Mouse (Mus musculus) embryo, embryonic 9.5 days (tissue): ENCODE results near the gene Coro6.

ENCODE experiments used
- DNase-seq: peaks from one replicate; pipeline ENCODE4 v3.0.0-alpha.2; 2017; ENCODE audit errors: extremely low spot score

The Coro6 gene

DNA sequence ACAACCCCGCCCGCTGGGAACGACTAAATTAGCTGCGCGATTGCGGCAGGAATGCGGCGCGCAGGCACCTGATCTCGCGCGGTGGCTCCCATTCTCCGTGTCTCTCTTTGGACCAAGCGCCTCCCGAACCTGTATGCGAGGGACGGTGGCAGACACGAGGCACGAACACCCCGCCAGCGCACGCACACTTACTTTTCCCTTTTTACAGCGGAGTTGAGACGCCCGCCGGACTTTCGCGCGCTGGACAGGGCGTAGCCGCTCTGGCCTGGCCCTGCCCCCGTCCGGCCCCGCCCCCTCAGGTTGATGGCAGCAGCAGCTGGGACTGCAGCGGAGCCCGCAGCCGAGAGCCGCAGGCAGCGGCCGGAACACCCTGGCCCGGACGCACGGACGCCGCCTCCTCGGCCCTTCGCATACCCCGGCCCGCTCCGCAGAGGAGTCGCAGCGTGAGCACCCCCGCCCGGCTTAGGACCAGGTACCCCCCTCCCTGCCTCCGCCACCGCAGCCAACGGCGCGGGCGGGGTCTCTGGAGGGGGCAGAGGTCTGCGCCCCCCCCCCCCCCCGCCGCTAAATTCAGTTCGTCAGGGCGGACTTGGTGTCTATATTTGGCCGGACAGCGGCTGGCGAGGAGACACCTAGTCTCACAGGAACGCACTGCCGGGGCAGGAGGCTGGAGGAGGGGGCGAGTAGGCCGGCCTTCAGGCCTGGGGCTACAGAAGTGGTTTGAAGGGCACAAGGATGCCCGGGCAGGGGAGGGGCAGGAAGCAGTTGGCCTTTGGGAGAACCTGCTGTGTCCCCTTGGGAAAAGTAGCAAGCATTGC lies at the start of gene Coro6:
TSS of gene Coro6 (plus strand) at position 129 of the 818 bp plus-strand sequence.
- DNase-seq, result peak; percentile 78

DNA sequence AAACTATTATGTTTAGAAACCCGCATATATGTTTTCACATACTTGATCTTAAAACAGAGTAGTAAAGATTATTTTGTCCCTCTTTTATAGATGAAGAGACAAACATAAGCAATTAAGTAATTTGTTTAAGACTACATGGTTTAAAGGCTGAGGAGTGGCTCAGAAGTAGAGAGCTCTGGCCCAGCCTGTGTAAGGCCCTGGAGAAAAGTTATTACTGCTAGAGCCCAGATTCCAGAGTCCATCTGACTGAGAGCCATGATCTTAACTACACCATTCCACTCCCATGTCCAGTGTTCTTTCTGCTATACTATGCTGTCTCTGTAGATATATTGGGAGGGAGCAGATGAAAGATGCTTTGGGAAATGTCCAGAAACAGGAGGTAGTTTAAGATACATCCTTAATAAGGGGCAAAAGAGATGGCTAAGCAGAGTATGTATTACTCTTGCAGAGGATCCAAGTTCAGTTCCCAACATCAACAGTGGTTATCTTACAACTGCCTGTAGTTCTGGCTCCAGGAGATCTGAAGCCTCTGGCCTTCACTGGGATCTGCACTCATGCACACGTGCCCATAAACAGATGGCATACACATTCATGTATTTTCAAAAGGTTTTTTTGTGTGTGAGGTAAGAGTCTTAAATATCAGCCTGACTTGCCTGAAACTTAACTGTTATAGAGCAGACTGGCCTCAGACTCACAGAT lies 47.9 kb upstream of the Coro6 start:
- no peak for DNase-seq

GRCm38 (mm10) chr11:77416212-77417000 lies 45.8 kb upstream of the Coro6 start:
- DNase-seq, result no peak

- no peak for DNase-seq
Observed at GRCm38 (mm10) chr11:77418021-77418420, 44.2 kb upstream of the Coro6 start.

GRCm38 (mm10) chr11:77423175-77423859 lies 38.9 kb upstream of the Coro6 start:
- no peak for DNase-seq

GRCm38 (mm10) chr11:77428446-77428845 lies 33.8 kb upstream of the Coro6 start:
- no peak for DNase-seq

DNA sequence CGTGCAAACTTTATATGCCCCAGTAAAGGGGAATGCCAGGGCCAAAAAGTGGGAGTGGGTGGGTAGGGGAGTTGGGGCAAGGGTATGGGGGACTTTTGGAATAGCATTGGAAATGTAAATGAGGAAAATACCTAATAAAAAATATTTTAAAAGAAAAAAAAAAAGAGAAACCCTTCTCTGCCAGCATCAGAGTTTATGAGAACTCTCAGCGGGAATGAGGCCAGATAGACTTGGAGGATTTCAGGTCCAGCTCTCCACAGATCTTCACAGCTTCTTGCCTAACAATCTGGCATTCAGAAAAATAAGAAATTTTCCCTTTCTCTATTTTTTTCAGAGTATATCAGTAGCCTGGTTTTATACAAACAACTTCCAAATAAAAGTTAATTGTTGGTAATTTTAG lies 25.2 kb upstream of the Coro6 start:
- no peak for DNase-seq

DNA sequence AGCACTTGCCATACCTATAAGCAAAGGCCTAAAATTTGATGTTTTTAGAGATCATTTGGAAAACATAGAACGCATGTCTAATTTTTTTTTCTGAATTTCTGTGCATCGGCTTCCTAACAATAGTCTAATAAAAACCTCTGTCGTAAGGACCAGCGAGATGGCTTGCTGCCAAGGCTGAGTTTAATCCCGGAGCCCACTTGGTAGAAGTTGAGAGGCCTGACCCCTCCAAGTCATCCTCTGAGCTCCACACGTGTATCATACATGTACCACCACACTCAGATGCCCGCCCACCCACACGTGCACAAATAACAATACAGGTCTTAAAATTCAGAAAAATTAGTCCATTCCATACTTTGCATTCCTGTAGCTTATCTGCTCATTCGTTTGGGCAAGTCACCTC lies 22.1 kb upstream of the Coro6 start:
- DNase-seq, result no peak

DNA sequence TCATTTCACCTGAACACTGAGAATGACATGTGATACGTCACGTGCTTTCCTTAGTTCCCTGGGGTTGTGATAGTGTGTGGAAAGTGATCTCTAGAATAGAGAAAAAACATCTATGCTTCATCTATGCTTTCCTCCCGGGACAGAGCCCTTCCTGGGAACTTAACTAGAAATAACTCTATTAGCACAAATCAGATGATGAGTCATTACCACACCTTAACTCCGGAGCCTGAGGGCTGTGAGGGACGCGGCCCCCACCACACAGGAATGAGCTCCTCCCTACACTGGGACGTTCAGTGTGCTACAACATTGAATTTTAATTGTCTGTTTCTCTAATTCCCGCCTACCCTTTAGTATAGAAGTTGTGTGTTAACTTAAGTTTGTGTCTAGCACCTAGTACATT lies 21.2 kb upstream of the Coro6 start:
- no peak for DNase-seq

DNA sequence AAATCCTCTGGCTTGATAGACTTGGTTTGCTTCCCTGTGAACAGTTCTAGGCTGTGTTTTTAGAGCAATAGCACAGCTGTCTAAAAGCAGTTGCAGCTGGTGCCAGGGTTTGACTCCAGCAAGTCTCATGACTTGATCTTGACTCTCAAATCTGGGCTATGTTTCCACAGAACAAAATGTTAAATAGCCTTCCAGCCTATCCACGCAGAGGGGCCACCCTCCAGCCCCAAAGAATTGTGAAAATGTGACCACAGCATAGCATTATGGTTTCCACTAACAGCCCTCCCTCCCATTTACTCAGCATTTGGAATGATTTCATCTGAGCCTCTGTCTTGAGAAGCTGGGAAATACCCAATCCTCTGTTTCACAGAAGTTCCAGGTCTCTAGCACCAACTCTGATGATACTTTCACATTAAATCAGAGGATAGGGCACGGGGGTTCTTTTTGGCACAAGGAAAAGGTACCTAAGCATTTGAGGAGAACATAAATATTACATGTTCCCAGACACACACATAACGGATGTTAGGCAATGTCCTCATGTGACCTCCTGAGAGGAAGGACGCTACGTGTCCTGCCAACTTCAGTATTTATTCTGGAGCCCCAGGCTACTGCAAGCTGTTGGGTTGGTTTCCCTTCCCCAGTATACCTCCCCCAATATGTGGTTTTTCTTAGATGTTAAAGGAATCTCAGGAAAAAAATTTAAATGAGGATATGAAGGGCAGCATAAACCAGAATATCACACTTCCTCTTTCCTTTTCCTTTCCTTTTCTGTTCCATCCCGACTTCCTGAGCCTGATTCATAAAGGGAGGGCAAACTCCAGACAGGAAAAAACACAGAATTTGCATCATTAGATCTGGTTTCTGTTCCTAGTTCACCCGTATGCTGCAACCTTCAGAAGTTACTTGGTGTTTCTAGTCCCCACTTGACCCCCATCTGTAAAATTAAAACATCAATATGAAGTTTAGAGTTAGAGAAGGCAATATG lies 19.7 kb upstream of the Coro6 start:
- no peak for DNase-seq

GRCm38 (mm10) chr11:77444939-77445338 lies 17.3 kb upstream of the Coro6 start:
- no peak for DNase-seq

DNA sequence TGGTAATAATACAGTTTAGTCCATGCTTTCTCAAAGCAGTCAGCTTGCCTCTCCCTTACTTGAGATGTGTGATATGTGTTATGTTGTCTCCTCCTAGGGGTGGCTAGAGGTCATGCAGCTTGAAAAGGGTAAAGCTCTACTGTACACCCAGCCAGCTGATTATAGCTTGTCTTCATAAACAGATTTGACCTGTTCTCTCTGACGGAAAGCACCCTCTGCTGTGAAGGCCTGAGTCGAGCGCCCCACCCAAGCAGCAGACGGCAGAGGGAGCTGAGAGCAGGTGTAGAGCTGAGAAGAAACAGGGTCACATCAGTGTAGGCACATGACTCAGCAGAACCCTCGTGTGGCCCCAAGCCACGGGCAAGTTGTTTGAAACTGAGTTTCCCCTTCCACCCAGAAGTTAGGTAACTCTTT lies 15.6 kb upstream of the Coro6 start:
- DNase-seq, result peak; percentile 45

- DNase-seq, result no peak
Observed at GRCm38 (mm10) chr11:77449224-77449623, 13.0 kb upstream of the Coro6 start.

- DNase-seq, result no peak
Observed at GRCm38 (mm10) chr11:77451670-77452069, 10.5 kb upstream of the Coro6 start.

GRCm38 (mm10) chr11:77453388-77453787 lies 8.8 kb upstream of the Coro6 start:
- DNase-seq, result no peak

DNA sequence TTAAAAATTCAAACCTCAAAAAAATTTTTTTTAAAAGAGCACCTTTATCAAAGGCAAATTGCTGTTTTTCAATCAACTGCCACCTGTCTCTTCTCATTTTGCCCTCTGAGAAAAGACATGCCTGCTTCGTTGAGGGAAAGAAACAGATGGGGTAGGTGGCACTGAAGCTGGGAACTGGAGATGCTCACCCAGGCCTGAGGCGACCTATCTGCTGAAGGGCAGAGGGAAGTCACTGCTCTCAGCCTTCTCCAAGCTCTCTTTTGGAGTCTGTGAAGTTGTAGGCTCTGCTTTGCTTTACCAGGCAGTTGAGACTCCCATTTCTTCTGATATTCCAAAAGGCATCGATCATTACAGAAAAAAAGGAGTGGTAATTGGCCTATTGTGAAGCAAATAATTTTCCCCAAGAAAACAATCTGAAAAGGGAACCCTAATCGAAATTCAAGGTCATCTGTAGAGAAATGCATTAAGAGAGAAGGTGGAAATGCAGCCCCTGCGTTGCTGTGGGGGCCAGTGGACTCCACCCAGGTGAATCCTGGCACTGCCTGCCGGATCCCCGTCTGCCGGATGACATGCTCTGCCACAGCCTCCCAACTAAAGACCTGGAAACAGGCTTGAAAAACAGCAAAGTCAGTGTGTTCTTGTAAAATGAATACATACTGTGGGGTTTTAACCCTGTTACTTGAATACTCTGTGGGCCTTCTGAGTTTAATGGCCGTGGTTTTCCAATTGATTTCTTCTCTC lies 6.3 kb upstream of the Coro6 start:
- no peak for DNase-seq

- no peak for DNase-seq
Observed at GRCm38 (mm10) chr11:77456866-77457265, 5.3 kb upstream of the Coro6 start.

GRCm38 (mm10) chr11:77461856-77462255 lies 355 bp upstream of the Coro6 start:
- no peak for DNase-seq

DNA sequence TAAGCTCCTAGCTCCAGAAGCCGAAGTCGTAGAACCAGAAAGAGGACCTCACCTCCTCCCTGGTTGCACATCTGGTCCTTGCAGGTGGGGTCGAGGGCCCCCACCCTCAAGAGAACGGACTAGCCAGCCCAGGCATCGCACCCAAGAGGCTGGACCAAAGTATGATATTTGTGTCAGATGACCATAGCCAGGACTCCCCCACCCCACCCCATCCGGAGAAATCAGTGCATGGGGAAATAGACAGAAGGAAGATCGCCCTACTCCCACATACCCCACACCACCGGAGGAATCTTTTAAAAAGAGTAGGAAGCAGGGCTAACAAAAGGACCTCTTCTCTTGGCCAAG lies 862 bp downstream of the Coro6 start:
- no peak for DNase-seq

GRCm38 (mm10) chr11:77463786-77464185 lies 1.6 kb downstream of the Coro6 start:
- no peak for DNase-seq
